Mouse (Mus musculus): Measurements from ENCODE around the gene Srxn1.

DNA sequence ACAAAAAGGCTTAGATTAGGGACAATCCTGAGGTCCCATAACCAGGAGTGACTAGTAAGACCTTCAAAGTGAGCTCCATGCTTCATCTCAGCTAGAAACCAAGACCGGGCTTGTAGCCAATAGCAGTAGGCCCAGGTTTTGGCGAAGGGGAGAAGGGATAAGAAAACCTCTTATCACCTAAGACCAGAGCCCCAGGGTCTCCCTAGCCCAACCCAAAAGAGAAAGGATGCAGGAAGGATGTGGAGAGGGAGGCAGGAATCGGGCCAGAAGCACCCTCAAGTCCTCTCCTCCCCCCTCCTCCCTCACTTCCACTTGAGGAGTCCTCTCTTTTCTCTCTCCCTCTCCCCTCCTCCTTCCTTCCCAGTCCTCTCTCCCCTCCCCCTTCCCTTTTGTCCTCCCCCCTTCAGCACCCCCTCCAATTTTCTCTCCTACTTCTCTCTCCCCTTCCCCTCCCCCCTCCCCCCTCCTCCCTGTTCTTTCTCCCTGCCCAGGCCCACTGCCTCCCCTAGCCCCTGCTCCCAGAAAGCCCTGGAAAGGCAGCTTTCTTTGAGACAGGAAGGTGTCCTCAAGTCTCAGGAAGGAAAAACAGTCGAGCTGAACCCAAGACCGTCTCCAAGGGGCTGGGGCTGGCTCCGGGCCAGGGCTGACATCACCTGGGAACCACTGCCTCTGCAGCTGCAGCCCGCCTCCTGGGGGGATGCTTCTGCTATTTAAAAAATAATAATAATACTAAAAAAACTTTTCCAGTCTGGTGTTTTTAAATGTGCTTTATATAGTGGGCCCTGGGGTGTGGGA is 50.3 kb downstream of the Srxn1 start:
- TF ChIP-seq POLR2A (IDR thresholded peaks at IDR 0.05; ENCODE audit: control insufficient read depth, extremely low read depth, insufficient read depth, low read length, poor library complexity) (no peak), CTCF (IDR thresholded peaks at IDR 0.05; ENCODE audit: borderline replicate concordance, control insufficient read depth, extremely low read depth, insufficient read depth, low read length, poor library complexity) (no peak)

Measured in thymus, adult 2 months (tissue).